Comparison of ENCODE assay signal across 10 mouse cellular contexts in genomic region chr12:29068180-29068579, GRCm38 (mm10).
A peak's percentile ranks its signal among the peaks of the same experiment; 100 is the strongest.
DNase-seq lines count a peak whose midpoint lies in the region; ATAC-seq and TF ChIP-seq lines count a peak whose summit lies in the region.
"Had no signal": no experiment of that assay in that cellular context is flagged by ENCODE, and none has a peak within 500 bp of the region (broad histone marks: within the 10 kb centered on the region; RNA-seq: fewer than 3 reads in every experiment).

No protein-coding gene starts in this region.

- no peak overlapping the region for H3K4me3 ChIP-seq in liver, postnatal 0 days (ENCODE audit: low read depth, low read length)
- no peak overlapping the region for H3K4me3 ChIP-seq in neural tube, embryonic 12.5 days
- H3K4me3 ChIP-seq: heart, embryonic 13.5 days had no signal

- DNase-seq in cerebellum, adult 18-20 months: peak; percentile 9 to 17
- DNase-seq in cerebellum, adult 9-10 months: no peak
- DNase-seq in liver, postnatal 0 days: no peak
- no peak for DNase-seq in liver
- DNase-seq in forelimb bud, embryonic 11.5 days (ENCODE audit: low read depth, low spot score): peak; percentile 54
- DNase-seq in adrenal gland, postnatal 4 days (ENCODE audit: low spot score in 2 of 2): no peak

- ATAC-seq in liver, postnatal 0 days: no peak
- ATAC-seq in neural tube, embryonic 12.5 days (ENCODE audit: low FRiP score, low read depth): peak; percentile 70; the same call in 1 of the 2 replicates
- no peak for ATAC-seq in erythroid progenitor cell, adult 5-6 weeks (replicated peaks; ENCODE audit: low FRiP score, poor library complexity, severe bottlenecking)

- 26% methylated on average over 5 of the region's 5 CpGs for whole genome bisulfite sequencing in liver, postnatal 0 days (ENCODE audit: insufficient replicate concordance)
- WGBS in neural tube, embryonic 12.5 days: 32% methylated on average over 5 of the region's 5 CpGs

- no peaks in the 10 kb centered on the region for H3K36me3 ChIP-seq in liver, postnatal 0 days (replicated peaks; ENCODE audit: insufficient read depth, low read length)
- no peaks in the 10 kb centered on the region for H3K36me3 ChIP-seq in neural tube, embryonic 12.5 days
- H3K36me3 ChIP-seq: heart, embryonic 13.5 days had no signal

- H3K27ac ChIP-seq in liver, postnatal 0 days (ENCODE audit: low read depth): no peak overlapping the region
- no peak overlapping the region for H3K27ac ChIP-seq in neural tube, embryonic 12.5 days
- H3K27ac ChIP-seq: heart, embryonic 13.5 days; macrophage had no signal

- no peaks in the 10 kb centered on the region for H3K4me1 ChIP-seq in liver, postnatal 0 days (ENCODE audit: insufficient read depth)
- no peaks in the 10 kb centered on the region for H3K4me1 ChIP-seq in neural tube, embryonic 12.5 days
- H3K4me1 ChIP-seq: heart, embryonic 13.5 days had no signal

- H3K4me2 ChIP-seq in liver, postnatal 0 days (ENCODE audit: low read depth, low read length): no peak overlapping the region
- no peak overlapping the region for H3K4me2 ChIP-seq in neural tube, embryonic 12.5 days (replicated peaks)
- H3K4me2 ChIP-seq: heart, embryonic 13.5 days had no signal

- TF ChIP-seq CTCF in liver, postnatal 0 days (IDR thresholded peaks at IDR 0.05; ENCODE audit: low read depth): peak; percentile 44

- TF ChIP-seq EP300 in liver, postnatal 0 days (IDR thresholded peaks at IDR 0.05; ENCODE audit: low read depth): no peak

- no peaks in the 10 kb centered on the region for H3K27me3 ChIP-seq in liver, postnatal 0 days (ENCODE audit: insufficient read depth, low read length)
- no peaks in the 10 kb centered on the region for H3K27me3 ChIP-seq in neural tube, embryonic 12.5 days (replicated peaks)

- no peaks in the 10 kb centered on the region for H3K9me3 ChIP-seq in liver, postnatal 0 days (ENCODE audit: low read length)
- no peaks in the 10 kb centered on the region for H3K9me3 ChIP-seq in neural tube, embryonic 12.5 days
- H3K9me3 ChIP-seq: heart, embryonic 13.5 days had no signal

- H3K9ac ChIP-seq in liver, postnatal 0 days (replicated peaks): no peak overlapping the region
- H3K9ac ChIP-seq in neural tube, embryonic 12.5 days: no peak overlapping the region
- H3K9ac ChIP-seq: heart, embryonic 13.5 days had no signal

Comparison
In these comparisons a context has a peak if more than half of its experiments do, and no peak if none do; other contexts are left out.
1. DNase-seq: peak in cerebellum, adult 18-20 months (2 of 2) and forelimb bud, embryonic 11.5 days (single experiment); none in cerebellum, adult 9-10 months (single experiment), liver, postnatal 0 days (single experiment), liver (single experiment) and adrenal gland, postnatal 4 days (0 of 2).